Mouse (Mus musculus): ENCODE measurements around the gene Erbb3.

GRCm38 (mm10) chr10:128565206-128565787, 24.2 kb downstream of the Erbb3 start:
- TF ChIP-seq CTCF (IDR thresholded peaks at IDR 0.05; ENCODE audit: control insufficient read depth, insufficient read depth, insufficient replicate concordance, low read depth, low read length) = no peak
- no peak for TF ChIP-seq POLR2A (IDR thresholded peaks at IDR 0.05; ENCODE audit: control insufficient read depth, low read depth, low read length)

Measured in testis, adult 2 months (tissue).